Mouse (Mus musculus) T-helper 17 cell (primary cell): ENCODE data around the gene 1600014C23Rik.

Experiments
- in situ Hi-C, 2 experiments: fragments of 300-600 bp; cut with MboI, MseI; formaldehyde crosslinking; loops; 1 replicate in 1 of 2; 2 replicates in 1 of 2; pipeline ENCODE4 v1.15.1; 2025; ENCODE audit warnings: high pct_unique_total_duplicates in 2 of 2

1600014C23Rik gene

GRCm38 (mm10) chr17:45752678-45753077, 19.0 kb upstream of the 1600014C23Rik start:
- in situ Hi-C loops: loop anchor here in 1 of 2 experiments (10.0 kb wide), 1 partner anchor 1012 kb away; the partner anchor contains the start of gene Ptcra

- in situ Hi-C loops: loop anchor here in 1 of 2 experiments (10.0 kb wide), 1 partner anchor 1013 kb away; the partner anchor contains the start of gene Ptcra
Measured at GRCm38 (mm10) chr17:45752053-45752452, 18.4 kb upstream of the 1600014C23Rik start.

- in situ Hi-C loops: loop anchor here in 1 of 2 experiments (10.0 kb wide), 1 partner anchor 1013 kb away; the partner anchor contains the start of gene Ptcra
Measured at GRCm38 (mm10) chr17:45751359-45751758, 17.7 kb upstream of the 1600014C23Rik start.

GRCm38 (mm10) chr17:45749100-45749499, 15.5 kb upstream of the 1600014C23Rik start:
- in situ Hi-C loops: loop anchor here in 1 of 2 experiments (5.0 kb wide), 1 partner anchor 48 kb away; no protein-coding TSS in a partner anchor

- in situ Hi-C loops: loop anchor here in 1 of 2 experiments (5.0 kb wide), 1 partner anchor 49 kb away; no protein-coding TSS in a partner anchor
Measured at GRCm38 (mm10) chr17:45747858-45748785, 14.5 kb upstream of the 1600014C23Rik start.

- in situ Hi-C loops: loop anchor here in 1 of 2 experiments (5.0 kb wide), 1 partner anchor 50 kb away; no protein-coding TSS in a partner anchor
Measured at GRCm38 (mm10) chr17:45747293-45747692, 13.6 kb upstream of the 1600014C23Rik start.

GRCm38 (mm10) chr17:45746755-45747154, 13.1 kb upstream of the 1600014C23Rik start:
- in situ Hi-C loops: loop anchor here in 1 of 2 experiments (5.0 kb wide), 1 partner anchor 51 kb away; no protein-coding TSS in a partner anchor

GRCm38 (mm10) chr17:45745629-45746028, 12.0 kb upstream of the 1600014C23Rik start:
- in situ Hi-C loops: loop anchor here in 1 of 2 experiments (5.0 kb wide), 1 partner anchor 52 kb away; no protein-coding TSS in a partner anchor

GRCm38 (mm10) chr17:45742371-45743147, 8.9 kb upstream of the 1600014C23Rik start:
- in situ Hi-C loops: no loop called here

- in situ Hi-C loops: loop anchor here in 1 of 2 experiments (5.0 kb wide), 1 partner anchor 295 kb away; the partner anchor contains the start of gene Vegfa
Measured at GRCm38 (mm10) chr17:45737078-45737601, 3.5 kb upstream of the 1600014C23Rik start.

GRCm38 (mm10) chr17:45736311-45737077, 2.9 kb upstream of the 1600014C23Rik start:
- in situ Hi-C loops: loop anchor here in 1 of 2 experiments (5.0 kb wide), 1 partner anchor 296 kb away; the partner anchor contains the start of gene Vegfa

- in situ Hi-C loops: loop anchor here in 1 of 2 experiments (5.0 kb wide), 1 partner anchor 297 kb away; the partner anchor contains the start of gene Vegfa
Measured at GRCm38 (mm10) chr17:45735382-45736310, 2.0 kb upstream of the 1600014C23Rik start.

- in situ Hi-C loops: loop anchor here (5.0 kb wide), 2 partner anchors 297 to 397 kb away; partner anchors contain the start of gene Vegfa (in 1 of the 2)
Measured at GRCm38 (mm10) chr17:45734881-45735280, 1.2 kb upstream of the 1600014C23Rik start.

GRCm38 (mm10) chr17:45734333-45734732, 689 bp upstream of the 1600014C23Rik start:
- in situ Hi-C loops: loop anchor here in 1 of 2 experiments (5.0 kb wide), 1 partner anchor 398 kb away; no protein-coding TSS in a partner anchor

GRCm38 (mm10) chr17:45733038-45733734, 458 bp downstream of the 1600014C23Rik start:
- in situ Hi-C loops: loop anchor here in 1 of 2 experiments (5.0 kb wide), 1 partner anchor 399 kb away; no protein-coding TSS in a partner anchor

GRCm38 (mm10) chr17:45731172-45731864, 2.3 kb downstream of the 1600014C23Rik start:
- in situ Hi-C loops: loop anchor here in 1 of 2 experiments (5.0 kb wide), 1 partner anchor 401 kb away; no protein-coding TSS in a partner anchor

- in situ Hi-C loops: loop anchor here in 1 of 2 experiments (5.0 kb wide), 1 partner anchor 402 kb away; no protein-coding TSS in a partner anchor
Measured at GRCm38 (mm10) chr17:45730696-45731095, 2.9 kb downstream of the 1600014C23Rik start.
